Mouse (Mus musculus): Measurements from ENCODE around the gene Hpn.

GRCm38 (mm10) chr7:31055354-31055824, 59.7 kb downstream of the Hpn start:
- no peak for TF ChIP-seq CTCF (IDR thresholded peaks at IDR 0.05; ENCODE audit: borderline replicate concordance, insufficient read depth, low read depth, low read length)
- TF ChIP-seq POLR2A (IDR thresholded peaks at IDR 0.05; ENCODE audit: borderline replicate concordance, insufficient read depth, low read length): no peak
